Mouse (Mus musculus) forebrain, embryonic 12.5 days (tissue): Measurements from ENCODE around the gene Tes. TPM values are rescaled to one million over a fixed set of nuclear protein-coding genes. Genes with fewer than 3 reads are reported as not detected.

Experiments used
- ATAC-seq: fragments of 200-750 bp; cut with Nextera tagmentation; 2 replicates; pipeline ENCODE4 v1.8.0; 2017; ENCODE audit warnings: moderate TSS enrichment; ENCODE audit not compliant: low FRiP score
- H3K27ac ChIP-seq: fragments of 300-500 bp; sonication (generic); 2 replicates; pipeline ENCODE4 v1.5.1; 2016; ENCODE audit warnings: mild to moderate bottlenecking
- H3K27me3 ChIP-seq: fragments of 300-500 bp; sonication (generic); 2 replicates; pipeline ENCODE4 v1.6.1; 2016; ENCODE audit warnings: mild to moderate bottlenecking
- H3K36me3 ChIP-seq: fragments of 300-500 bp; sonication (generic); replicated peaks from 2 replicates; pipeline ENCODE4 v1.6.1; 2016; ENCODE audit warnings: mild to moderate bottlenecking
- H3K4me1 ChIP-seq: fragments of 300-500 bp; sonication (generic); 2 replicates; pipeline ENCODE4 v1.6.1; 2016
- H3K4me2 ChIP-seq: fragments of 300-500 bp; sonication (generic); 2 replicates; pipeline ENCODE4 v1.6.1; 2016; ENCODE audit warnings: mild to moderate bottlenecking, moderate library complexity
- H3K4me3 ChIP-seq: fragments of 300-500 bp; sonication (generic); replicated peaks from 2 replicates; pipeline ENCODE4 v1.5.1; 2016; ENCODE audit warnings: mild to moderate bottlenecking
- H3K9ac ChIP-seq: fragments of 300-500 bp; sonication (generic); 2 replicates; pipeline ENCODE4 v1.6.1; 2016; ENCODE audit warnings: mild to moderate bottlenecking
- H3K9me3 ChIP-seq: fragments of 300-500 bp; sonication (generic); 2 replicates; pipeline ENCODE4 v1.6.1; 2016
- WGBS: fragments of 180-500 bp; shearing (Covaris S2); methylation state at CpG from one replicate; pipeline ENCODE4 v1.1.7; 2016; 5-methylcytosine and 5-hydroxymethylcytosine counted together
- polyA plus RNA-seq: library from polyadenylated mRNA; unstranded; fragments of >200 nt; fragmentation: Nextera tagmentation; extraction: Ambion mirVana; gene quantifications from 2 replicates; pipeline ENCODE4 v1.2.1, GENCODE M21; 2016

Tes gene
- polyA plus RNA-seq, 1 experiment from 2014 or later = 28.8 TPM

DNA sequence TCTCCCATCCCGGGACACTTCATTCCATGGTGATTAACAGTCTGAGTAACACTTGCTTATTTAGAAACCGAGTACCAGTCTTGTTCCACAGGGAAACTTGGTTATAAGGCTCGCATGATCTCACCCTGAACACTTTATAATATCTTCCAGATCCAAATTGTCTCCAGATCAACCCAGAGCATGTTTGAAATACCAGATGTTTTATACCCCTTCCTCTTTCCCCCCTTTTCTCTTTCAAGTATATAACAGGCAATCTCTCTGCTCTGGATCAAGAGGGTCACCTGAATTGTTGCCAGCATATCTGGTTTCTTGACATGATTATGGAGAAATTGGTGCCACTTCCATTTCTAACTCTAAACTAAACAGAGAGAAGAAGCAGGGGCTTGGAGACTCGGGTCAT lies 17.3 kb downstream of the Tes start:
- ATAC-seq = no peak
- no peak overlapping the region for H3K4me2 ChIP-seq
- 82% methylated on average over 4 of the region's 4 CpGs for WGBS
- H3K4me1 ChIP-seq = peaks cover 7% of the 10 kb centered on the region
- no peak overlapping the region for H3K9ac ChIP-seq
- no peaks in the 10 kb centered on the region for H3K36me3 ChIP-seq
- no peaks in the 10 kb centered on the region for H3K27me3 ChIP-seq
- no peak overlapping the region for H3K27ac ChIP-seq
- H3K4me3 ChIP-seq = no peak overlapping the region
- H3K9me3 ChIP-seq = no peaks in the 10 kb centered on the region

DNA sequence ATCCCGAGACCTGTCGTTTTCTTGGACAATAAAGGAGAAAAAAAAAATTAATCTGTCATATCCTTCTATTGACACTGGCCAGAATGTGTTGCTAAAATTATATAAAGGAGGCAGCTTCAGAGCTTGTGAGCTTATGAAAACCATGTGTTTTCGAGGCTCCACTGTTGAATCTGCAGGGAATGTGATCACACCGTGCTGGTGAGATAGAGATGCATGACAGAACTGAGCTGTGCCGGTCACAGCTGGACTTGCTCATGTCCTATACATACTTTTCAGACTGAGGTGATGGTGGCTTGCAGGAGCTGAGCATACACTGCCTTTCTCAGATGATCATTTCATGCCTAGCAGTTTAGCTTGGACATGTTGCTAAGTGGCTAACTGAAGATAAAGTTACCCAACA lies 17.9 kb downstream of the Tes start:
- peaks cover 2% of the 10 kb centered on the region for H3K4me1 ChIP-seq
- H3K36me3 ChIP-seq = no peaks in the 10 kb centered on the region
- H3K4me2 ChIP-seq = no peak overlapping the region
- no peak overlapping the region for H3K4me3 ChIP-seq
- no peak for ATAC-seq
- no peaks in the 10 kb centered on the region for H3K27me3 ChIP-seq
- H3K9me3 ChIP-seq = no peaks in the 10 kb centered on the region
- no peak overlapping the region for H3K27ac ChIP-seq
- no peak overlapping the region for H3K9ac ChIP-seq
- WGBS = 85% methylated on average over 5 of the region's 5 CpGs

DNA sequence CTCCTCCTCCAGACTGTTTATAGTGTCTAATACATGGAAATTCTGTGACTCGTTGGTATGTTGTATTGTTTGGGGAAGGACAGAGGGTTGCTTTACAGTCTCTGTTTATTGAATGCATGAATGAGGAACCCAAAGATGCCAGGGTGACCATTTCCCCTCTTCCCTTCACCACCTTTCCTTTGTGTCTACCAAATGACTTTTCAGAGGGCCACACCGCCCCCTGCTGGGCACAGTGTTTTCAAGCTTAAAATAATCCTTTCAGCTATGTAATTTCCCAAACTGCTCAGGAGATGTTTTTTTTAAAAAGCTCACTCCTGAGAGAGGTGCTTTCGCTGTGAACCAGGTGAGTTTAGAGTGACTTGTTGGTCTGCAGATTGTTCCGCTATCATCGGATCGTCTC lies 22.5 kb downstream of the Tes start:
- Histone ChIP-seq H3K4me3 (no peak overlapping the region), H3K4me1 (no peaks in the 10 kb centered on the region), H3K36me3 (no peaks in the 10 kb centered on the region), H3K9me3 (no peaks in the 10 kb centered on the region), H3K27ac (no peak overlapping the region), H3K9ac (no peak overlapping the region), H3K4me2 (no peak overlapping the region), H3K27me3 (no peaks in the 10 kb centered on the region)
- 65% methylated on average over 6 of the region's 6 CpGs for WGBS
- ATAC-seq = no peak

DNA sequence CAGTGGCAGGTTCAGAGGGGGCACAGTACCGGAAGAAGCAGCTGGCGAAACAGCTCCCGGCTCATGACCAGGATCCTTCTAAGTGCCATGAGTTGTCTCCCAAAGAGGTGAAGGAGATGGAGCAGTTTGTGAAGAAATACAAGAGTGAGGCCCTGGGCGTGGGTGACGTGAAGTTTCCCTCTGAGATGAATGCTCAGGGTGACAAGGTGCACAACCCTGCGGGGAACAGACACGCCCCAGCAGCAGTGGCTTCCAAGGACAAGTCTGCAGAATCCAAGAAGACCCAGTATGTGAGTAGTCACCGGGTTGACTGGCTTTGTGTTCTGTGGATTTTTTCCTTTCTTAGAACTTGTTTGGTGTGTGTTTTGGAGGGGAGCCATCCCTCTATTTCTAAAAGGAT lies 32.4 kb downstream of the Tes start:
- Histone ChIP-seq H3K9ac (no peak overlapping the region), H3K4me1 (no peaks in the 10 kb centered on the region), H3K9me3 (no peaks in the 10 kb centered on the region), H3K4me3 (no peak overlapping the region), H3K36me3 (peaks cover 6% of the 10 kb centered on the region; the same call in 1 of the 2 replicates), H3K4me2 (no peak overlapping the region), H3K27me3 (no peaks in the 10 kb centered on the region), H3K27ac (no peak overlapping the region)
- no peak for ATAC-seq
- 92% methylated on average over 8 of the region's 8 CpGs for WGBS

DNA sequence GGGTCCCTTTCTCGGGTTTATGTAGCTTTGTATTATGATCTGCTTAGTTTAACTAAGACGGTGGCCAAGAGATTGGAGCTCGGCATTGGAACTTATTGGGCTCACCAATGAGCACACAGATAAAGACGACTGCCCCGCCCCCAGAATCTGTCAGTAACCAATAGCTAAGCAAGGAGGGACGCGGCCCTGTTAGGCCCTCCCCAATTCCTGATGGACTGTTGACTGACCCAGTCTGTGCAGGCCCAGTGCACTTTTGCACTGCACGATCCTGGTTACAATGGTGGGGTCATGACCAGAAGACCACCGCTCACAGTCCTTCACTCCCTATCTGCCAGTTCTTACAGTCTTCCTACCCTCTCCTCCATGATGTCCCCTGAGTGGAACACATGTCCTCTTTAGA lies 33.6 kb downstream of the Tes start:
- no peaks in the 10 kb centered on the region for H3K4me1 ChIP-seq
- H3K4me3 ChIP-seq = no peak overlapping the region
- no peaks in the 10 kb centered on the region for H3K9me3 ChIP-seq
- no peaks in the 10 kb centered on the region for H3K27me3 ChIP-seq
- H3K36me3 ChIP-seq = peaks cover 6% of the 10 kb centered on the region; the same call in 1 of the 2 replicates
- H3K27ac ChIP-seq = no peak overlapping the region
- no peak overlapping the region for H3K9ac ChIP-seq
- no peak overlapping the region for H3K4me2 ChIP-seq
- 90% methylated on average over 9 of the region's 9 CpGs for WGBS
- ATAC-seq = peak; percentile 30; the same call in 1 of the 2 replicates

DNA sequence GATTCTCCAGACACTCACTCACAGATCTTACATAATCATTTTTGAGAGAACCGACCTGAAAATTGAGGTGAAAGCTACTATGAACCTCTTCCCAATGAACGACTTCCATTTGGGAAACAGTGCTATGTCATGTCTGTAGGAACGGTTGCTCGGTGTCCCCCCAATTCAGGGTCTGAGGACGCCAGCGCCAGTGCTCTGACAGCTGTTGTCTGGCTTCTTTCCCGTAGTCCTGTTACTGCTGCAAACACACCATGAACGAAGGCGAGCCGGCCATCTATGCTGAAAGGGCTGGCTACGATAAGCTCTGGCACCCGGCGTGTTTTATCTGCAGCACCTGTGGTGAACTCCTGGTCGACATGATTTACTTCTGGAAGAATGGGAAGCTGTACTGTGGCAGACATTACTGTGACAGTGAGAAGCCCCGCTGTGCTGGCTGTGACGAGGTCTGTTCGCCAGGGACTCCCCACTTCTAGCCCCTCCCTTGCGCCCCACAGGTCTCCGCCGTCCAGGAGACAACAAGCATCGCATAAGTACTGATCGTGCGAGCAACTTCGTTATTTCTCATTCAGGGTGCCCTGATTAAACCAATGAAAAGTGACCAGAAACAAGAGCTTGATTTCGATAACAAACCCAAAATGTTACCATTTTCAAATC lies 34.7 kb downstream of the Tes start:
- no peaks in the 10 kb centered on the region for H3K4me1 ChIP-seq

DNA sequence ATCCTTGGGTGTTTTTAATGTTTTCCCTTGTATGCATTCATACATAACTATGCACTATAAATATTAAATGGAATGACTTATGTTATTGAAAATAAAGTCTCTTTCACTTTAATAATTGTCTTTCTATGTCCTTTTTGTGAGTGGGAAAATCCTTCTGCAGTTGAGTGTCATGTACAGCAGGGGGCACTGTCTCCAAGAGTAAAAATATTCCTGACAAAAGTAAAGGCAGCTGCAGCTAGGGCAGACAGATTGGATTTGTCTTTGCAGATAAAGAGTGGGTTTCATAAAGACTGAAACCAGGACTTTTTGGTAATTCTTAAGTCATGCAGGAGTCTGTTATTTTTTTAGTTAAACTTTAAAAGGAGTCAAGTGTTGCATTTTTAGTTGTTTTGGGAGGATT lies 40.8 kb downstream of the Tes start:
- no peak for ATAC-seq
- Histone ChIP-seq H3K4me1 (no peaks in the 10 kb centered on the region), H3K4me2 (no peak overlapping the region), H3K9ac (no peak overlapping the region), H3K27ac (no peak overlapping the region), H3K4me3 (no peak overlapping the region), H3K9me3 (no peaks in the 10 kb centered on the region), H3K27me3 (no peaks in the 10 kb centered on the region), H3K36me3 (no peaks in the 10 kb centered on the region; the same call in 1 of the 2 replicates)

More for the DNA sequence above, 34.7 kb downstream of the Tes start:
- no peak overlapping the region for H3K9ac ChIP-seq
- ATAC-seq = no peak
- no peak overlapping the region for H3K27ac ChIP-seq
- H3K4me2 ChIP-seq = no peak overlapping the region
- H3K4me3 ChIP-seq = no peak overlapping the region
- WGBS = 80% methylated on average over 25 of the region's 25 CpGs
- no peaks in the 10 kb centered on the region for H3K27me3 ChIP-seq
- H3K36me3 ChIP-seq = peaks cover 6% of the 10 kb centered on the region; the same call in 1 of the 2 replicates
- H3K9me3 ChIP-seq = no peaks in the 10 kb centered on the region

DNA sequence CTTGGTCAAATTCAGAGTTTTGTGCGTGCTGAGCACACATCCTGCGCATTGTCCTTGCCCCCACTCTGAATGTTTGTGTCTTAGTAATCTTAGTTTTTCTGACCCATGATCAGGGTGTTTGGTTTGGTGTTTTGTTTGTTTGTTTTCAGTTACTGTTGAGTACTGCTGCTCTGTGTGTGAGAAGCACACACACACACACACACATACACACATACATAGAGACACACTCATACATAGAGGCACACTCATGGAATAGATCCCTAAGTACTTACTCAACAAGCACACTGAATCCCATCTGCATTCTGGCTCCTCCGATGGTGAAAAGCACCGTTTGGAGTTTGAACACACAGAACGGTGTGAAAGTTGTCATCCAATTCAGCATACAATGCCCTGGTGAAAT lies 41.5 kb downstream of the Tes start:
- no peak for ATAC-seq
- 93% methylated on average over 5 of the region's 5 CpGs for WGBS
- no peaks in the 10 kb centered on the region for H3K36me3 ChIP-seq
- H3K27me3 ChIP-seq = no peaks in the 10 kb centered on the region
- no peak overlapping the region for H3K27ac ChIP-seq
- no peak overlapping the region for H3K9ac ChIP-seq
- H3K4me3 ChIP-seq = no peak overlapping the region
- H3K4me2 ChIP-seq = no peak overlapping the region
- no peaks in the 10 kb centered on the region; the same call in 1 of the 2 replicates for H3K4me1 ChIP-seq
- no peaks in the 10 kb centered on the region for H3K9me3 ChIP-seq

DNA sequence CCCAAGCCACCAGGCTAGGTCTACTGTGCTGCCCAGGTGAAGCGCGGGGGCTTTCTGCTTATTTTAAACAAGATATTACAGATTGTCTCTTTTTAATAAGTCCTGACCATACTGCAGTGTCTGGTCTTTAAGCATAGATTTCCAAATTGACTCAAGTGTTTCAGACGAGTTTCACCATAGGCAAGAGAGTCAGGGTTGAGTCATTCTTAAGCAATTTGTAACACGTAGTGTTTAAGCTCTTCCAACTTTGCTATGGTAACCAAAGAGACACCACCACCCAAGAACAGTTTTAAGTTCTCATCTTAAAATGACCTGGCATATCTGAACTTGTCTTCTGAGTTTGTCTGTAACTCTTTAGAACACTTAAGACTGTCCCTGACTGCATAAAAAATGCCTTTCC lies 44.3 kb downstream of the Tes start:
- 88% methylated on average over 4 of the region's 4 CpGs for WGBS
- ATAC-seq = no peak
- no peaks in the 10 kb centered on the region for H3K9me3 ChIP-seq
- no peak overlapping the region for H3K4me3 ChIP-seq
- H3K4me2 ChIP-seq = no peak overlapping the region
- no peak overlapping the region for H3K27ac ChIP-seq
- H3K36me3 ChIP-seq = no peaks in the 10 kb centered on the region
- H3K27me3 ChIP-seq = no peaks in the 10 kb centered on the region
- H3K9ac ChIP-seq = no peak overlapping the region
- H3K4me1 ChIP-seq = no peaks in the 10 kb centered on the region; the same call in 1 of the 2 replicates

DNA sequence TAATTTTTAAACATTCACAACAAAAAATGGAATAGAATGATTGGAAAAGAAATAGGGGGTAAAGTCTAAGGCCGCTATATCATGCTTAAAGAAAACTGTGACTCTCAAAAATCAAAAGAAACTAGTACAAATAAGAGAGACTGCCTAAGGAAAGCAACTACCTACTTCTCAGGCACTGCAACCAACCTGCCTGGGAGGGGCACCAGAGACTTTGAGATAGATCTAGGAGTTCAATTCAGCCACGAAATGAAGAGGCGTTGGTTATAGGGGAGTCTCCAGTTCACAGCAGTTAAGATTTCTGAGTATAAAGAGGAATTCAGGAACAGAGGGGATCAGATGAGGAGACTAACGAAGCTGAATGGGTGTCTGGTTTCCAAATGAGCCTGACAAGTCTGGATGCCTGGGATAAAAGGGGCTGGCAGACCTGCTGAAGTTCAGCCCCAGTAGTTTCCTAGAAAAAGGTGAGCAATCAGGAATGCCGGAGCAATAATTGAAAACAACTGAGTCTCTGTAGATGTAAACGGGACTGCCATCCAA lies 45.7 kb downstream of the Tes start:
- ATAC-seq = no peak
- WGBS = 56% methylated on average over 6 of the region's 6 CpGs

DNA sequence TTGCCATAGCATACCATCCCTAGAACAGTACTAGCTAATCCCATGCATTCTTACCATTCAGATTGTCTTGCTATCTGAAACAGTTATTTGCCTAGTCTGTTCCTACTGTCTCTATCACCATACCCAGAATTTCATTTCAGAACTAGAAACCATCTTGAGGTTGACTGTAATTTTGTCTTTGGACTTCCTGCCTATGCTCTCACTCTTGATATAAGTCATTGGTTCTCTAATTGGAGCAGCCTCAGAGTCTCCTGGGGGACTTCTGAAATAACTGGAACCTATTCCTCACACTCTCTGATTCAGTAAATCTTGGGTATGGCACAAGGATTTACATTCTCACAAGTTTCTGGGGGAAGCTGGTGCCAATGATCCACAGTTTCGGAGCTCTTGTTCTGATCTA lies 47.1 kb downstream of the Tes start:
- Histone ChIP-seq H3K9me3 (no peaks in the 10 kb centered on the region), H3K4me1 (no peaks in the 10 kb centered on the region; the same call in 1 of the 2 replicates), H3K4me3 (no peak overlapping the region), H3K27me3 (no peaks in the 10 kb centered on the region), H3K4me2 (no peak overlapping the region), H3K36me3 (no peaks in the 10 kb centered on the region), H3K27ac (no peak overlapping the region), H3K9ac (no peak overlapping the region)
- ATAC-seq = no peak
- 89% methylated on average over 1 of the region's 1 CpGs for WGBS

More for the DNA sequence above, 45.7 kb downstream of the Tes start:
- Histone ChIP-seq H3K27ac (no peak overlapping the region), H3K27me3 (no peaks in the 10 kb centered on the region), H3K36me3 (no peaks in the 10 kb centered on the region), H3K4me1 (no peaks in the 10 kb centered on the region; the same call in 1 of the 2 replicates), H3K4me2 (no peak overlapping the region), H3K9ac (no peak overlapping the region), H3K4me3 (no peak overlapping the region), H3K9me3 (no peaks in the 10 kb centered on the region)

DNA sequence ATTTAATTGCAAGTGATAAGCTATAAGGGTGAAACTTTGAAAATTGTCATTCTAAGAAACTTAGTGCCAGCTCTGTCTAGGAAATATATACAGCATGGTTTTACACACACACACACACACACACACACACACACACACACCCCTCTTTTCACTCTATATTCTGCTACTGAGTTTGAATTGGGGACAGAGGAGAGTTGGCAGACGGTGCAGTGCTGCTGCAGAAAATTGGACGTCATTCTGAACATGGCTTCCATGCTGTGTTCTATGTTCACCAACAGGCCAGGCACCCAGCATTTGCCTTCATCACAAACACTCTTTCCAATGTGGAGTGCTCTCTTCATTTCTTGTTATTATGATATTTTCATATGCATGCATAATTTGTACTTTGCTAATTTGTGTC lies 48.0 kb downstream of the Tes start:
- Histone ChIP-seq H3K36me3 (no peaks in the 10 kb centered on the region), H3K4me1 (no peaks in the 10 kb centered on the region; the same call in 1 of the 2 replicates), H3K27me3 (no peaks in the 10 kb centered on the region), H3K9me3 (no peaks in the 10 kb centered on the region), H3K4me3 (no peak overlapping the region), H3K9ac (no peak overlapping the region), H3K27ac (no peak overlapping the region), H3K4me2 (no peak overlapping the region)
- ATAC-seq = no peak
- WGBS = 77% methylated on average over 2 of the region's 2 CpGs

DNA sequence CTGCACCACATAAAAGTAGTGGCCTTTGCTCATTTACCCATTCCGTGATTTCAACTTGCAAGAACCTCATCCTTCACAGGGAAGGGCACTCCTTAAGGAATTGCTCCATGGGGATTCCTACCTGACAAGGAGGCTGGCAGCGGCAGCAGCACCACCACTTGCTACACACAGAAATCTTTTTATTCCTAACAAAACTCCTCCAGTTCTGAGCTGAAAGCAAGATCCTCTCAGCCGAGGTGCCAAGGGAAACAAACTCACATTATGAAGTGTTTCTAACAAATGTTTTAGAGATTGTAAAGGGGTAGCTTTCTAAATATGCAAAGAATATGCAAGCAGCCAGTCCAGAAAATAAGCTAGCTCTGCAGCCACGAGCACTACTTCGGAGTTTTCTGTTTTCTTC lies 49.6 kb downstream of the Tes start:
- Histone ChIP-seq H3K36me3 (no peaks in the 10 kb centered on the region), H3K9me3 (no peaks in the 10 kb centered on the region), H3K4me3 (no peak overlapping the region), H3K9ac (no peak overlapping the region), H3K4me2 (no peak overlapping the region), H3K27ac (no peak overlapping the region), H3K4me1 (no peaks in the 10 kb centered on the region; the same call in 1 of the 2 replicates), H3K27me3 (no peaks in the 10 kb centered on the region)
- no peak for ATAC-seq
- WGBS = 77% methylated on average over 5 of the region's 5 CpGs
